Mouse (Mus musculus) stomach, postnatal 0 days (tissue): Measurements from ENCODE around the gene Mfsd13b.
"Not testable (repeated sequence)": the region's sequence is repeated elsewhere in the genome, so short reads cannot be mapped to it uniquely, and the experiment has no call there.

ENCODE experiments used
- CTCF ChIP-seq: IDR thresholded peaks from 2 replicates; pipeline ENCODE4 v1.5.1; 2016; ENCODE audit warnings: antibody characterized with exemption, low read depth, mild to moderate bottlenecking, moderate library complexity
- EP300 ChIP-seq: optimal IDR thresholded peaks from 2 replicates; pipeline ENCODE3; 2016; ENCODE audit warnings: antibody characterized with exemption

DNA sequence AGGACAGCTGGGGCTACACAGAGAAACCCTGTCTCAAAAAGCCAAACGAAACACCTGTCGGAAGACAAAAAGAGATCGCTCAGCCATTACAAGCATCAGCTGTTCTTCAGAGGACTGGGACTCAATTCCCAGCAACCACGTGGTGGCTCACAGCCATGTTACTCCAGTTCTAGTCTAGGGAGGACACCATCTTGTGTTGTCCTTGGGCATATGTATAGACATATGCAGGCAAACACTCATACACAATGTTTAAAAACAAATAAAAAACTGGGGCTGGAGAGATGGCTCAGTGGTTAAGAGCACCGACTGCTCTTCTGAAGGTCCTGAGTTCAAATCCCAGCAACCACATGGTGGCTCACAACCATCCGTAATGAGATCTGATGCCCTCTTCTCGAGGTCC, 28.7 kb upstream of the Mfsd13b start:
- not testable (repeated sequence) for TF ChIP-seq CTCF, EP300
